Mouse (Mus musculus): Measurements from ENCODE around the gene As3mt.

The As3mt gene

DNA sequence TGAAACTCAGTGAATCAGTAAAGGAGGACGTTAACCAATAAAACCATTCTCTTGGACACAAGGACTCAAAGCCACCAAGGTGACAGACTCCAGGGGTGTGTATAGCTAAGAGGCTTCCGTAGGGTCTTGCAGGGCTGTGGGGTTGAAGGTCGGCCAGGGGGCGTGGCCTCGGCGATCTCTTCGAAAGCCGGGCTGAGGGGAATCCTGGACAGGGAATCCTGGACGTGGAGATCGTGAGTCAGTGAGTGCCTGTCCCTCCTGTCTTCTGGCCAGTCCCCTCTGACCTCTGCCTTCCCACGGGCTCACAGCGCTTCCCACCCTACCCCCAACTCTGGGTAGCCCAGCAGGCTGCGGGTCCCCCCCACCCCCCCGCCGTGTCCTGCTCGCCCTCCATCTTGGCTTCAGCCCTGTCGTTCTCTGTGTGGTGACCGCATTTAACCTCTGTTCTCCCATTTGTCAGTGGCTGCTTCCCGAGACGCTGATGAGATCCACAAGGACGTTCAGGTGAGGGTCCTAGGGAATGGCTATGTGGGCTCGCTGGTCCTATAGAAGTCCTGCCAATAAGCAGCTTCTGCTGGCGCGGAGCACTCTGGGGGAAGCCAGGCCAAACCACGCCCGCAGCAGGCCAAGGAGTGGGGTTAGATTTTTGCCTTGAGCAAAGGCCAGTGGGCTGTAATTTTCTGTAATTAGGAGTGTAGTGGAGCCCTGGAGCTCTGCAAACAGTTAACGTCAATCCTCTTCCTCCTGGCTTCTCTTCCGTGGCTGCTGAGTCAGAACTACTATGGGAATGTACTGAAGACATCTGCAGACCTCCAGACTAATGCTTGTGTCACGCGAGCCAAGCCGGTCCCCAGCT is at the start of gene As3mt:
As3mt (plus strand) TSS at position 163 of the 856 bp plus-strand sequence.
- DNase-seq (ENCODE audit: low spot score): no peak

DNA sequence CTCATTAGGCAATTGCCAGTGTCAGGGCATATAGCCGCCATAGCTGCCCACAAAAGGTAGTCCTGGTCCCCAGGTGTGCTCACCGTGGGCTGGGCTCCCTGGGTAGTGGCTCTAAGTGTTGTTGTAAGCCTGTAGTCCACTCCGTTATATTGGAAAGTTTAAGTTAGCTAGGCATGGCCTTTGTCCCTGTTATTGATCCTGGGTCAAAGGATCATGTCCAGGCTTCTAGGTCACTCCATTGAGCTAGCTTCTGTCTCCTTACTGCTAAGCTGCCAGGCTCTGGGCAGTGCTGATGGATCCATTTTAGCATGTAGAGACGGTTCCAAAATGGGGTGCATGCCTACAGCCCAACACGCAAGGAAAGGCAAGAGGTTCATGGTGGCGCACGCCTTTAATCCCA is 48.9 kb upstream of the As3mt start:
- no peak for DNase-seq (ENCODE audit: low spot score)

DNA sequence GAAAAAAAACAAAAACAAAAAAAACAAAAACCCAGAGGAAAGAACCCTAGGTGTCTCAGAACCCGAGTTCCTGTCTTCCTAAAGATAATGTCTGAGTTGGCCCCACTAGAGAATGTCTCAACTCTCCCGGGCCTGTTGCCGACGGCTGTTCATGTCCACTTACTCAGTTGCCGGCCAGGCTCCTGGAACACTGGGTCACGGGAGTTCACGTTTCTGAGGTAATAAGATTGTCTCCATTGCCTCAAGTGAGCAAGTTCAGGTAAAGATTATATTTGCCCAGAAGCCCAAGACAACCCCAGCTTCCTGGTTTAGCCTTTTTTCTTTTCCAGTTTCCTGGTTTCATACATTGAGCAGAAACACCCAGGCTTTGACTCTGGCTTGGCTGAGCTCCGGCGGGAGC is 48.4 kb upstream of the As3mt start:
- DNase-seq (ENCODE audit: low spot score): peak; percentile 44

DNA sequence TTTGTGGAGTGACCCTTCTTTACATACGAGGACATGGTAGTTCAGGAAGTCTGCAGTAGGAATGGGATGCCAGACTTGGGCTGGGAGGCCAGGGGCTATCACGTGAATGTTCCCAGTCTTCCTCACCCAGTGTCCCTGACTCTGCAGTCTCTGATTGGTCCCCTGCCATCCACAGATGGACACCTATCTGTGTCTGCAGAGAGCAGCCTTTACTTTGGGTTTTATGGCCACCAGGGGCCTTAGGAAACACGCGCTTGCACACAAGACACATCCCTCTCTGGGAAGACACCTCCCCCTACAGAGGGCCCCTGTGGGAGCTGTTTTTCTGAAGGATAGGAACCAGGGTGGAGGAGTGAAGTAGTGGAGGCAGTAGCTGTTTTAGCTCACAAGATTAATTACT is 45.7 kb upstream of the As3mt start:
- no peak for DNase-seq (ENCODE audit: low spot score)

DNA sequence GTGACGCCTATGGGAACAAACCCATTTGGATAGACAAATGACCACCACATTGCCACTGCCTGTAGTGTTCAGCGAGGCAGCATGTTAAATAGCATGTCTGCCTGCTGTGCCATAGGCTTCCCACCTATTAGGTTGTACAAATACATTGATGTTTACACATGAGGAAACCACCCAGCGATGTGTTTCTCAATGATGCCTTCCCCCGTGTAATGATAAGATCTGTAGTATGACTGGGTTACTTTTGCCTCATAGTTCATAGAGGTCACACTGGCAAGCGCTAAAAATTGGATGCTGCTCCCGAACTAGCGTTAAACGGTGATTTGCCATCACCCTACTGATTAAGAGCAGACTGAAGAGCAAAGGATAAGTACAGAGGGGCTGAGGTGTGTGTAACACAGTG is 45.0 kb upstream of the As3mt start:
- no peak for DNase-seq (ENCODE audit: low spot score)

DNA sequence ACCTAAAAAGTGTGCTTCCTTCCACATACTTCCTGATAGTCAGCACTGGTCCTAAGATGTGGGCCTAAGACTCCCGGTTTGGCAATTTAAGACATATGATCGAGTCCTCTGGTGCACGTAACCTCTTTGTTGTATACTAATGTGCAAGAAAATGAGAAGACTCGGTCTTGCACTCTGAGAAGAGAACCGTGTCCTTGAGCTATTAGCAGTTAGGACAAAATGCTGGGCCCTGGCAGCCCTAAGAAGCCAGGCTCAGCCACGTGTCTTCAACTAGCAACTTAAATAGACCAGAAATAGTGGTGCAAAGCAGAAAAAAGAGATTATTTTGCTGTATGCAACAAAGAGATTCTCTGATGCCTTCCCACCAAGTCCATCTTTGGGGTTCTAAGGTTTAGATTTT is 44.5 kb upstream of the As3mt start:
- DNase-seq (ENCODE audit: low spot score): no peak

DNA sequence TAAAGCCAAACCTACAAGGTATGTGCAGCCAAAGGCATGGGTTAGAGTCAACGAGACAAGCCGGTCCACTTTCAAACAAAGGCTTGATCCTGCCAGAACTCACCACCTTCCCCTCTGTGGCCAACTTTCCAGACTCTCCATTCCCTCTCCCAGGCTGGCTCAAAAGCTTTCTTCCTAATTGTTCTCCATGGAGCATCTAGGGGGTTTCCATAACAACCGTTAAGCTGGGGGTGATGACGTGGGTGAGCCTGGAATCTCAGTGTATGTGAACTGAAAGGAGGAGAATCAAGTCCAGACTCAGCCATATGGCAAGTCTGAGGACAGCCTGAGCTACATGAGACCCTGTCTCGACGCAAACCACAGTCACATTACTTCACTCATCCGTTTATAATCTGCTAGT is 41.8 kb upstream of the As3mt start:
- no peak for DNase-seq (ENCODE audit: low spot score)

DNA sequence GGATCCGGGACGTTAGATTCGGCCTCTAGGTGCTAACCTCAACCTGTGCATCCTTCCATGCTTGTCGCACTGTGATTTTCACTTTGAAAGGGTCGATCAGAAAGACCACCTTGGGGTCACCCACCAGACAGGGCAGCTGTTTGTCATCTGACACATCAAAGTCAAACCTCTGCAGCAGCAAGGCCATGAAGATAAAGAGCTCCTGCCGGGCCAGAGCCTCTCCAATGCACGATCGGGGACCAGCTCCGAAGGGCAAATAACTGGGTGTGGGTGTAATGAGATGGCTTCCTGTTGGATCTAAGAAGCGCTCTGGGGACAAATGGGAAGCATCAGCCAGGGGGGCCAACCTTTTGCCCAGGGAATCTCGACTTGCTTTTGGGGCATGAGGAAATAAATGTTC is 40.0 kb upstream of the As3mt start:
- DNase-seq (ENCODE audit: low spot score): no peak

DNA sequence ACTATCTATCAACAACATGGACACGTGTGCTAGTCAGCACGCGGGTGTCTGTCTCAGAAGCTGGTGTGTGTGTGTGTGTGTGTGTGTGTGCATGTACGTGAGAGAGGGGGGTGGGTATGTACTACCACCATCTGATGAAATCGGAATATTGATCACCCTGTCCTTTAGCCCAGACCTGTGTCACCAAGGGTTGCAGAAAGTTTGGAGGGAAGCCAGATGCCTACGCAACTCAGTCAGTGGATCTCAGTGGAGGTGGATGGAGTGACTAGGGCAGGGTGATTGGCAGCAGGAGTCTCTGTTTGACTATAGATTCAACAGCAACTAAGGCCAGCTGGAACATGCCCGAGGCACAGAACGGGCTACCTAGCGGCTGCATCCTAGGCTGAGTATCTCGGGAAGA is 39.0 kb upstream of the As3mt start:
- no peak for DNase-seq (ENCODE audit: low spot score)

DNA sequence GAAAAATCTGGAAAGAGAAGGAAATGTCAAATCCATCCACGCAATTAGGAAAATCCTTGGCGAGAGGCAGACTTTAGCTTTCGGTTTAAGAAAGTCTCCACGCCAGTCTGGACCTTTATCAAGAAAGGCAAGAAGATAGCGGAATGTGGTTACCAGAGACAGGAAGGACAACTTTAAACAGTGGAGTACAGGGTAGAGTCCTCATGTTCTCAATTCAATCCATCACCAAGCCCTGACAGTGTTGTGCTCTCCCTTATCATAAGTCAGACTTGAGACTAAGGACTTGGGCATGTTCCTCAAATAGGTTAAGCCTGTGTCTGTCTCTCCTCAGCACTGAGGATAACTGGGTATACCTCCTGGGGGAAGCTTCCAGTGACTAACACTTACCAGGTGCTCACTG is 37.5 kb upstream of the As3mt start:
- DNase-seq (ENCODE audit: low spot score): no peak

DNA sequence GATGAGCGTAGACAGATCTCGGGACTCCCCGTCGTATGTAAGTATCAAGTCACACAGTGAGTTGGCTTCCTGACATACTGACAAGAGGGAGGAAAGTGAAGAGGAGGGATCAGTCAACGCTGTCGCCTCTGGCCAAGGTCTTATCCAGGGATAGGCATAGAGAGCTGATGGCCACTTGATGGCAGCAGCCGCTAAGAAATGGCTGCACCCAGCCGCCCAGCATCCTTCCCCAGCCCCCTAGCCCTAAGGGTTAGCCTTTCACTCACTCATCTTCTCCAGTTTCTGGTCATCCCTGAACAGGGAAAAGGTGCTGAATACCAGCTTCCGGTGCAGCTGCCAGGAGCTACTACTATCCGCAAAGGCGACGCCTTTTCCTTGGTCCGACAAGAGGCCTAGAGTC is 36.6 kb upstream of the As3mt start:
- DNase-seq (ENCODE audit: low spot score): peak; percentile 69

DNA sequence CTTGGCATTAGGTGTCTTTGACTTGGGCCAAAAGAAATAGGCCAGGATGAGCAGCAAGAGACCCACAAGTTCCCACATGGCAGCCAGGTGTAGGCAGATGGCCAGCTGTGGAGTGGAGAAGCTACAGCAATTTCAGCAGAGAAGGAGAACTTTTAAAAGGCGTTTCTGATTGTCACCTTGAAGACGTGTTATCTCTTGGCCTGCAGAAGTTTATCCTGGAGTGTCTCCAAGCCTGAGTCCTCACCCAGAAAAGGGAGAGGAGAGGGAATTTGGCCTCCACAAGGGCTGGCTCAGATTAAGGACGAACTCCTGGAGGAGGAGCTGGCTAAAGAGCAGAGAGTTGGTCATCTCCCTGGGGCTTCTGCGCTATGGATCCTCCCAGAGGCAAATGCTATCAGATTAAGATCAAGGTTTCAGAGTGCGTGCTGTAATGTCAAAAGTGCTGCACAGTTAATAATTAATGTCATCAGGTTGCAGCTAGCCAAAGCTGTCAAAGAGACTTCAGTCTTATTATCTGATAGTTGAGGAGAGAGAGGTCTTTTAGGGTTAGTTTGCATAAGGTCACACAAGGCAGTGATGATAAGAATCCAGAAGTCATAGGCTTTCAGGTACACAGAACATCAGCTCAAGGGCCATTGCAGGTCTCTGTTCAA is 34.4 kb upstream of the As3mt start, which contains the start of gene Cyp17a1:
Cyp17a1 (minus strand) TSS at position 407 of the 653 bp plus-strand sequence.
- DNase-seq (ENCODE audit: low spot score): no peak

DNA sequence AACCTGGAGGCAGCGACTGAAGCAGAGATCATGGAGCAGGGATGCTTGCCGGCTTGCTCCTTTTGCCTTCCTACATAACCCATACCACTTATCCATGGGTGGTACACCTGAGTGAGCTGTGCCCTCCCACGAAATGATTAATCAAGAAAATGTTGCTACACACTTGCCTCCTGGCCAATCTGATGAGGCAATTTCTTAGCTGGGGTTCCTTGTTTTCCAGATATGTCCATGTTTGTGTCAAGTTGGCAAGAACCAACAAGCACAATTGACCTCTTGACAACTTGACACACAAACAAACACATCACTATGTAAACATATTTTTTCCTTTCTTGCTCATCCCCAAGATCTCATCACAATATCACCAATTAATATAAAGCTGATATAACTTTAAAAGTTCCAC is 31.6 kb upstream of the As3mt start:
- DNase-seq (ENCODE audit: low spot score): peak; percentile 29

DNA sequence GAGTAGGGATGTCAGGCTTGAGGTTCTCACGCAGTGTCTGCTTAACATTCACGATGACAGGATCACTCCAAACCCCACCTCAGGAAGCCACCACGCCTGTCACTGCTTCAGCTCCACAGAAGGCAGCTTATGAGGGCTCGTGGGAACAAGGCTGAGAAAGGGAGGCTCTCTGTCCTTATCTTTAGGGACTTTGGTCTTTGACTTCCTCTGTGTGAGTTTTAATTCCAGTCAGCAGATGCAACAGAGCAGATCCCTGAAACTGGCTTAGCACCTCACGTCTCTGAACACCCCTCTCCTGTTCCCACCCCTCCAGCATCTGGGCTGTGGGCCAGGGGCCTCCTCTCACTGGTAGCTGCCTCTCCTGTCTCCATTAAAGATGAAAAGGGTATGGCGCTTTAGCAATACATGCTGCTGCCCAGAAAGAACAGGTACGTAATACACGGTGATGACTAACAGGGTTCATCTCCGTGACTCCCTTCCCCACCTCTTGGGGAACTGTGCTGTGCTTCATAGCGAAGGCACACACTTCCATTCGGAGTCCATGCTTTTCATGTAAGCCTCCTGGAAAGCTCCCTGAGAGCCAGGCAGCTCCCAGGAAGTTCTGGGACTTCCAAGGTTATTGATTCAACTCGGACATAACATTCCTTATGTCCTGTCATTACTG is 27.4 kb upstream of the As3mt start:
- DNase-seq (ENCODE audit: low spot score): no peak

DNA sequence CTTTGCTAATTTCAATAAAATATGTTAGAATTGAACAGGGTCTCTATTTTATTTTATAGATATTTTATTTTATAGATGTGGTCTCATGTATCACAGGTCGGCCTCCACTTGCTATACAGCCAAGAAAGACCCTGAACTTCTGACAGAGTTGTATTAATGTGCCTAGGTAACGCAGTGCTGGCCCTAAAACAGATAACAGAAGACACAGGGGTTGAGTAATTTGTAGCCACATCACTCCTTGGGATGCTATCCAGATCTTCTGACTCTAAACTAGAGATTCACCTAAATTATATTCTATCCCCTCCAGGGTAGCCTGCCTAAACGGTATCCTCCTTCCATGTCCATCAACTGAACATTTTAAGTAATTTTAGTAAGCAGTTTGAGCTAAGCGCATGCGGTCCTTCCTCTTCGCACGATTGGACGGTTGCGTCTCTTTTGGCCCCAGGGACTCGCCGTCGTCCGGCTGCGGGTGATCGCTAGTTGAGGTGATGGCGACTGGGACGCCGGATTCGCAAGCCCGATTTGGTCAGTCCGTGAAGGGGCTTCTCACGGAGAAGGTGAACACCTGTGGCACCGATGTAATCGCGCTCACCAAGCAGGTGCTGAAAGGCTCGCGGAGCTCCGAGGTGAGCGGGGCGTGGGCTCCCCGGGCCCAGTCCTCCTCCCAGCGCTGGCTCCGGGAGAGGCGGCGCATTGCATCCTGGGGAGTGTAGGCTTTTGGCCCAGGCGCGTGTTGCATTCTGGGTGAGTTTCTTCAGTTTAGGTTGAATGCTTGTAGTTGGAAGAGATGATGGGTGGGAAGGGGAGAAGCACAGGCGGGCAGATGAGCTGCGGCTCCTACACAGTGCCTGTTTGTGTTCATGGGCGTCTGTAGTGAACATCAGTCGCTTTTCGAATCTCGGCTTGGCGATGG is 17.5 kb upstream of the As3mt start, which contains the start of gene Borcs7:
Borcs7 (plus strand) TSS at position 447 of the 913 bp plus-strand sequence.
- peak; percentile 85 for DNase-seq (ENCODE audit: low spot score)

DNA sequence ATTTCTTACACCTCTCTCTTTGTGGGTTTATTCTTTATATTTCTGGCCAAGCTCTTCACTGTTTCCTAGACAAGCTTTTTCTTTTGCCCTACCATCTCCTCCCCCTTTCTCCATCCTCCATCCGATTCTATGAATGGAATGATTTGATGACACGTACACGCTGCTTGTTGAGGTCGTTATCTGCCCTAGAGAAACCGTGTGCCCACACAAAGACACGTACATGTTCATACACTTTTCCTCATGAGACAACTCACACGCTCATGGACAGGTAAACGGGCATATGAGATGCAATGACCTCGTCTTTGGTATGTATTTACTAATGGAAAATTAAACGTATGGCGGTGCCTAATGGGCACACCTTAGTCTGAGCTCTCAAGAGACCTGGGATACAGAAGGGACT is 16.9 kb upstream of the As3mt start:
- DNase-seq (ENCODE audit: low spot score): no peak

DNA sequence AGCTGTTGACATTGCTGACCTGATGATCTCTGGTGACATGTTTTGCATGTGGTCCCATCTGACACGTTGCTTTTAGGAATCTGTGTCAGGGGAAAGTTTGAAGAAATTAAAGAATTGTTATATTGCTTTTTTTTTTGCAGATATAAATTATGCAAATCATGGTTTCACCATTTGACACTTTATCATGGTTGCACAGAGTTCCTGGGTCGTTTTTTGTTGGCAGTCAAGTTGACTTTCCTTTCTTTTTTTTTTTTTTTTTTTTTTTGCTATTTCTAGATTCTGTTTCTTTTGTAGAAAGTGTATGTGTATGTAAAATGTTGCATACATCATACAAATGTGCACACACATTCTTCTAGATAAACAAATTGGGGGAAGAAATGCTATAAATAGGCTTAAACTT is 16.2 kb upstream of the As3mt start:
- no peak for DNase-seq (ENCODE audit: low spot score)

DNA sequence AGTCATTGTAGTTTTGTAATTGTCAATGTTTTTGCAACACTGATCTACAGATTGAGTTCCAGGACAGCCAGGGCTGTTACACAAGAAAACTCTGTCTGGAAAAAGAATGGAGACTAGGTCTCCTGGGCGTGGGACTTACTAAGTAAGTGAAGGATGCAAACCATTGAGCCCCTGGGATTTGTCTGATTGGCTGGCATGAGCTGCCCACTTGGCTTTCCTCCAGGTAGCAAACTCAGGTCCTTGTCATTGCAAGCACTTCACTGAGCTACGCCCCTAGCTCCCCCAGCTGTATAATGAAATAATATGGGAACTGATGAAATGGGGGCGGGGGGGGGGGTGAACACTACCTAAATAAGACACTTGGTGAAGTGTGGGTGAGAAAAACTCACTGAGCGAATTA is 14.1 kb upstream of the As3mt start:
- DNase-seq (ENCODE audit: low spot score): peak; percentile 60

DNA sequence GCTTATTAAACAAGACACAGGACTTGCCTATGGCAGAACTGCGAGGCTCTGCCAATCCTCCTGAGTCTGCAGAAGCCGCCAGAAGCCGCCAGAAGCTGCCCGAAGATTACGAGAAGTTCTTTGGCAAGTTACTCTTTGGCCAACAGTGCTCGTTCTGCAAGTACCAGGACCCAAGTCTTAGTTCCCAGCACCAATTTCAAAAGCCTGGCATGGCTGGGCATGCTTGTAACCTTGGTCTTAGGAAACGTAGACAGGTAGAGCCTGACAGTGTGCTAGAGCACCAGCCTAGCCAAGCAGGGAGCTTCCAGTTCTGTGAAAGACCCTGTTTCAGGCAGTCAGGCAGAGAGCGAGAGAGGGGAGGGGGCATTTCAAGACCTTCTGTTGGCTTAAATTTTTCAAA is 10.8 kb upstream of the As3mt start:
- DNase-seq (ENCODE audit: low spot score): no peak

DNA sequence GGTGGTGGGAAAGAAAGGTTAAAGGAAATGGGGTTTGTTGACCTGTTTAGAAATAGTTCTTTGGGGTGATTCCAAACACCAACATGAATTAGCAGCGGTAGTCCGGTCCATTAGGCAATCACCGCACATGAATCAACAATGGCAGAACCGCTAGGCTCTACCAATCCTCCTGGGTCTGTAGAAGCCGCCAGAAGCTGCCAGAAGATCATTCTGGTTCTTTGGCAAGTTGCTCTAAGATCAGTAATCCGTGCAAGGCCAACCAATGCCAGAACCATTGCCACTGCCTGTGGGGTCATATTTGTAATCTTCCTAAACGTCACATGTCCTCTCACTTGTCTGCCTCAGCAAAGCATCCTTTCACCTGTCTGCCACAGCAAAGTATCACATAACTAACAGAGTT is 10.3 kb upstream of the As3mt start:
- DNase-seq (ENCODE audit: low spot score): no peak

DNA sequence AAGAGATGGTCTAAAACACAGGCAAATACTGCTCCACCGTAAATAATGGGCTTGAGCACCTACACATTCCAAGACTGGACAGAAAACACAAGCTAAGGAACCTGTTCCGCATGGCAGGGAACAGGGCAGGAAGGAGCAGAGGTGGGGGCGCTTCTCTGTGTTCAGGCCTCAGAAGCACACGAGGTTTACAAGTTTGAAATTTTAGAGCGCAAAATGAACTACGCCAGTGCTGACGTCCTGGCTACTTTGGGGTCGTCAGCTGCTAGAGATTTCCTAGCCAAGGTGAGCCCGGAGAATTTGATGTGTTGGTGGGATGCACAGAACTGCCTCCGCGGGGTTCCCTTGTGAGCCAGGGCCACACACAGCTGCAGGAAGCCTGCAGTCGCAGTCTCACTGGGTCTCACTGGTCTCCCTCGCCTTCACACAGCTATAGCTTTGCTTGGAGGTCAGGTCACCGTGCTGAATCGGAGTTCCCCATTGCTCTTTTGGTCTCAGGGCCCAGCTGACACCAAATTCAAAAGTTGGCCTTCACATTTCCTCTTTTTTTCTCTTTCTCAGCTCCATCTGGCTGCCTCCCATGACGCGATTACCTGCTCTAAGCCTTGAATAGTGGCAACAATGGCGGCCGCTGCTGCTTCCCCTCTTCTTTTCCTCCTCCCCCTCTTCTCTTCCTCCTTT is 9.3 kb upstream of the As3mt start:
- no peak for DNase-seq (ENCODE audit: low spot score)

Data from adipocyte (in vitro differentiated cells).